Mouse (Mus musculus): ENCODE data around the gene Gorasp2.

- TF ChIP-seq CTCF (IDR thresholded peaks at IDR 0.05; ENCODE audit: low read depth, low read length) (no peak), POLR2A (IDR thresholded peaks at IDR 0.05; ENCODE audit: insufficient read depth, low read length) (no peak)
Observed at GRCm38 (mm10) chr2:70701571-70701970, 40.2 kb downstream of the Gorasp2 start.

Data from ES-Bruce4 (cell line).